Mouse (Mus musculus) stomach, embryonic 15.5 days (tissue): ENCODE measurements around the gene Sertad3. TPM values are rescaled to one million over a fixed set of nuclear protein-coding genes. Genes with fewer than 3 reads are reported as not detected.
A peak's percentile ranks its signal among the peaks of the same experiment; 100 is the strongest.
"Not testable (repeated sequence)": the region's sequence is repeated elsewhere in the genome, so short reads cannot be mapped to it uniquely, and the experiment has no call there.

Experiments
- ATAC-seq: fragments of 200-750 bp; cut with Nextera tagmentation; 2 replicates; pipeline ENCODE4 v1.8.0; 2017; ENCODE audit warnings: low read depth, moderate number of reproducible peaks, moderate TSS enrichment; ENCODE audit not compliant: insufficient read depth, low FRiP score
- H3K27ac ChIP-seq: fragments of 300-500 bp; sonication (generic); 2 replicates; pipeline ENCODE4 v1.5.1; 2015; ENCODE audit warnings: mild to moderate bottlenecking, inconsistent platforms
- H3K27me3 ChIP-seq: fragments of 300-500 bp; sonication (generic); replicated peaks from 2 replicates; pipeline ENCODE4 v1.6.1; 2015; ENCODE audit warnings: inconsistent platforms
- H3K36me3 ChIP-seq: fragments of 300-500 bp; sonication (generic); 2 replicates; pipeline ENCODE4 v1.6.1; 2015; ENCODE audit warnings: inconsistent platforms
- H3K4me1 ChIP-seq: fragments of 300-500 bp; sonication (generic); 2 replicates; pipeline ENCODE4 v1.6.1; 2015; ENCODE audit warnings: inconsistent platforms
- H3K4me2 ChIP-seq: fragments of 300-500 bp; sonication (generic); 2 replicates; pipeline ENCODE4 v1.6.1; 2015; ENCODE audit warnings: mild to moderate bottlenecking, inconsistent platforms
- H3K4me3 ChIP-seq: fragments of 300-500 bp; sonication (generic); replicated peaks from 2 replicates; pipeline ENCODE4 v1.5.1; 2015; ENCODE audit warnings: inconsistent platforms
- H3K9ac ChIP-seq: fragments of 300-500 bp; sonication (generic); 2 replicates; pipeline ENCODE4 v1.6.1; 2015; ENCODE audit warnings: inconsistent platforms
- H3K9me3 ChIP-seq: fragments of 300-500 bp; sonication (generic); 2 replicates; pipeline ENCODE4 v1.6.1; 2016; ENCODE audit warnings: inconsistent platforms
- WGBS: fragments of 180-500 bp; shearing (Covaris S2); methylation state at CpG from one replicate; pipeline ENCODE4 v1.1.7; 2015; 5-methylcytosine and 5-hydroxymethylcytosine counted together
- polyA plus RNA-seq: library from polyadenylated mRNA; unstranded; fragments of >200 nt; fragmentation: Nextera tagmentation; extraction: Ambion mirVana; gene quantifications from 2 replicates; pipeline ENCODE4 v1.2.1, GENCODE M21; 2015

Gene Sertad3
- polyA plus RNA-seq, 1 experiment from 2014 or later, result 35.1 TPM

DNA sequence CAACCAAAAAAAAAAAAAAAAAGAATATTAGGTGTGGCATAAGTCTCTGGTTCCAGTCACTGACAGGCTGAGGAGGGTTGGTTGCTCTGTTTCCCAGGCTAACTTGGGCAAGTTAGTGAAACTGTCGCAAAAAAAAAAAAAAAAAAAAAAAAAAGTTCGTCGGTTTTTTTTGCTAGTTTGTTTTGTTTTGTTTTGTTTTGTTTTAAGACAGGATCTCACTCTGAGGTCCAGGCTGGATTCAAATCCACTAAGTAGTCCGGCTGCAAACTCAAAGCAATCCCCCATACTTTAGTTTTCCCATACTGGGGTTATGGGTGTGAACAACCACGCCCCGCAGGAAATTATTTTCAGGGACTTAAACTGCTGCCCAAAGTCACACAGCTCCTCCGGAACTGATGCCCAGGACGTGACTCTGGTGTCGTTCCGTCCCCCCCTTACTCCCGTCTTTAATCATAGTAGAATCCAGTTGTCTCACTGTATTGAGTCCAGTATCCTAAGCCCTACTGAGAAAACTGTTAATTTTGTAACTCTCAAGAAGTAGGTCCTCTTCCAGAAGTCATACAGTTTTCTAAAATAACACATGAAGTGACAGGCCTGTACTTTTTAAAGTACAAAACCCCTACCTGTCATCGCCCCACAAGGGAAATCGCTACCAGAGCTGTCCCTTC, 12.7 kb downstream of the Sertad3 start:
- Histone ChIP-seq H3K27me3 (no peaks in the 10 kb centered on the region), H3K4me1 (peaks cover 28% of the 10 kb centered on the region), H3K9ac (peak overlapping the region; percentile 37), H3K4me2 (peak overlapping the region; percentile 79), H3K9me3 (no peaks in the 10 kb centered on the region), H3K36me3 (peaks cover 9% of the 10 kb centered on the region; the same call in 1 of the 2 replicates), H3K4me3 (peak overlapping the region; percentile 79), H3K27ac (peak overlapping the region; percentile 99)
- no peak for ATAC-seq
- 2% methylated on average over 13 of the region's 13 CpGs for WGBS

DNA sequence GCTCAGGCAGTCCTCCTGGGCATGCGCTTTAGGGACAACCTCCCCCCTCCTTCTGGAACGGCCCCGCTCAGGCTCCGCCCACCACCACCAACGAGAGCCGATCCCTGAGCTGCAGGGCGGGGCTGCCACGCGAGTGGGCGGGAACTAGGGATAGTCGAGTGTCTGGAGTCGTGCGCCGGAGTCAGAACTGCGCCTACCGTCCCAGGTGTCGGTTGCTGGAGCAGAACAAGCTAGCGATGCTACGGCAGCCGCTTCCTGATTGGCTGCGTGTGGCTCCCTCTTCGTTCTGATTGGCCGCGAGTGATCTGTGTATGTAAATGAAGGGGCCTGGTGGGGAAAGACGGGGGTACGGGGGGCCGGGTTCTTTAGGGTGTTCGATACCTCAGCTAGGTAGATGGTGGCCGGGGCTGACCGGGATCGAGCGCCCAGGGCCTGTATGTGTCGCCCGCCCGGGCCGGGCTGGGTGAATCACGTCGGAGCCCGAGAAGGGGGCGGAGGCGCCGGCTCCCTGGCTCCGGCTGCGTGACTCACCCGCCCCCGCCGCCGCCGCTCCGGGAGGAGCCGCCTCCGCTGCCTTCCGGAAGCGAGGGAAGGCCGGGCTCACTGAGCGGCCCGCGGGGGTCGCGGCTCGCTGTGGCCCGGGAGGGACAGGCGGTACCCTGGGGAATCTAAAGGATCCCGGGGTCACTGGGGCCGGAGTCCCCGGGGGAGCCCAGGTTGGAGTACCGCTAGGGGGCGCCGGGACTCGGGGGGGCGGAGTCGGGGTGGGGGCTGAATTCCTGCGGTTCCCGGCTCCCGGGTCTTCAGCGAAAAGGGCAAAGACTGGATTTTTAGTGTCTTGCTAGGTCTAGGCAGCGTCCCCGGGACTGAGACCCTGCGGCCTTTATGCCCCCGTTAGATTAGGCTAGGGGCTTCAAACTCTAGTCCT, 13.5 kb downstream of the Sertad3 start, which contains the start of gene Sertad1:
Sertad1 (plus strand) TSS at position 141 of the 928 bp plus-strand sequence.
- H3K27ac ChIP-seq, result peak within 1 kb of the TSS; percentile 99
- peak within 1 kb of the TSS; percentile 79 for H3K4me2 ChIP-seq
- peaks cover 9% of the 10 kb centered on the region; the same call in 1 of the 2 replicates for H3K36me3 ChIP-seq
- H3K9me3 ChIP-seq, result no peaks in the 10 kb centered on the region
- no peaks in the 10 kb centered on the region for H3K27me3 ChIP-seq
- peak; percentile 91 for ATAC-seq
- H3K4me3 ChIP-seq, result peak within 1 kb of the TSS; percentile 79
- under 1% methylated on average over 74 of the region's 80 CpGs for WGBS
- peaks cover 35% of the 10 kb centered on the region for H3K4me1 ChIP-seq
- H3K9ac ChIP-seq, result peak within 1 kb of the TSS; percentile 81

DNA sequence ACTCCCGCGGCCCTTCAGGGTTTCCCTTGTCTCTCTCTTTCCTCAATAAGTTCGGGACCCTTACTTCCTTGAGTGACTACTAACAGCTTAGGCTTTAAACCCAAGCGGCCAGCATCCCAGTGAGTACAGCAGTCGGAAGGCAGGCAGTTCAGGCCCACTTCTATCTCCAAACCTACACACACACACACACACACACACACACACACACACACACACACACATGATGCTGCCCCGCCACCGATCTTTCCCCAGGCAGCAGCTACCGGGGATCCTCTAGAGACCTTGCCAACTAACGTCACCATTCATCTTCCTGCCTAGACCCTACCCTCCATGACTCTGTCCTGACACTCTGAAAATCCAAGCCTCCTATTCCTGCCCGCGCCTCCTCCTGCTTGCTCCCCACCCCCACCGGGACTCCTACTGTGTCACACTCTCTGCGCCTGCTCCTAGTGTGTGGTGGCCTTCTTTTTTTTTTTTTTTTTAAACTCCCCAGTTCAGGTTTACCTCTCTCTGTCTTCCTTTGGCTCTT, 14.2 kb downstream of the Sertad3 start:
- Histone ChIP-seq H3K27ac (peak overlapping the region; percentile 99), H3K27me3 (no peaks in the 10 kb centered on the region)

DNA sequence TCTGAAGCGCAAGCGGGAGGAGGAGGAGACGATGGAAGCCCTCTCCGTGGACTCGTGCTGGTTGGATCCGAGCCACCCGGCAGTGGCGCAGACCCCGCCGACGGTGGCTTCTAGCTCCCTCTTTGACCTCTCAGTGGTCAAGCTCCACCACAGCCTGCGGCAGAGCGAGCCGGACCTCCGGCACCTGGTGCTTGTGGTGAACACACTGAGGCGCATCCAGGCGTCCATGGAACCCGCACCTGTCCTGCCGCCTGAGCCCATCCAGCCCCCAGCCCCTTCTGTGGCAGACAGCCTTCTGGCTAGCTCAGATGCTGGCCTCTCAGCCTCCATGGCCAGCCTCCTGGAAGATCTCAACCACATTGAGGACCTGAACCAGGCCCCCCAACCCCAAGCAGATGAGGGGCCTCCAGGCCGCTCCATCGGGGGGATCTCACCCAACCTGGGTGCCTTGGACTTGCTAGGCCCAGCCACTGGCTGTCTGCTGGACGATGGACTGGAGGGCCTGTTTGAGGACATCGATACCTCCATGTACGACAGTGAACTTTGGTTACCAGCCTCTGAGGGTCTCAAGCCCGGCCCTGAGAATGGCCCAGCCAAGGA, 15.8 kb downstream of the Sertad3 start:
- WGBS, result 89% methylated on average over 25 of the region's 25 CpGs
- no peak for ATAC-seq
- H3K9me3 ChIP-seq, result no peaks in the 10 kb centered on the region

More for the DNA sequence above, 14.2 kb downstream of the Sertad3 start:
- Histone ChIP-seq H3K4me2 (peak overlapping the region; percentile 79), H3K9ac (peak overlapping the region; percentile 81), H3K9me3 (no peaks in the 10 kb centered on the region), H3K4me1 (peaks cover 33% of the 10 kb centered on the region), H3K4me3 (peak overlapping the region; percentile 79), H3K36me3 (peaks cover 9% of the 10 kb centered on the region; the same call in 1 of the 2 replicates)
- no peak for ATAC-seq
- WGBS, result 2% methylated on average over 13 of the region's 13 CpGs

DNA sequence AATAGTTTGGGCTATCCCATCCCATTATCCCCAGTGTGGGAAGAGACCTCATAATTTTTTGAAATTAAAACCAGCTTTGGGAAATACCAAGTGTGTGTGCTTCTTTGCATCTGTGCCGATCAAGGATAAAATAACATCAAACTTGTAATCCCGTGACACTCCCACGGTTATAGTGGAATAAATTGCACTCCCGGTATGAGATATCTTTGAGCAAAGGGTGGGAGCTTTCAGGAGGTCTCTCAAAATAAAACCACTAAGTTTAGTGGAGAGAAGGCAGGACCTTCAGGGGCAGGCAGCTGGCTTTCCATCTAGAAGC, 16.6 kb downstream of the Sertad3 start:
- no peak for ATAC-seq
- Histone ChIP-seq H3K4me1 (peaks cover 33% of the 10 kb centered on the region), H3K9me3 (no peaks in the 10 kb centered on the region), H3K4me3 (peak overlapping the region; percentile 41), H3K27ac (peak overlapping the region; percentile 95), H3K36me3 (peaks cover 9% of the 10 kb centered on the region; the same call in 1 of the 2 replicates), H3K27me3 (no peaks in the 10 kb centered on the region), H3K9ac (peak overlapping the region; percentile 37; the same call in 1 of the 2 replicates), H3K4me2 (peak overlapping the region; percentile 66)
- 23% methylated on average over 4 of the region's 4 CpGs for WGBS

More for the DNA sequence above, 15.8 kb downstream of the Sertad3 start:
- no peaks in the 10 kb centered on the region for H3K27me3 ChIP-seq
- no peak overlapping the region for H3K4me3 ChIP-seq
- H3K4me1 ChIP-seq, result peaks cover 33% of the 10 kb centered on the region
- H3K9ac ChIP-seq, result no peak overlapping the region
- peak overlapping the region; percentile 95; the same call in 1 of the 2 replicates for H3K27ac ChIP-seq
- H3K4me2 ChIP-seq, result no peak overlapping the region; the same call in 1 of the 2 replicates
- peaks cover 9% of the 10 kb centered on the region; the same call in 1 of the 2 replicates for H3K36me3 ChIP-seq

DNA sequence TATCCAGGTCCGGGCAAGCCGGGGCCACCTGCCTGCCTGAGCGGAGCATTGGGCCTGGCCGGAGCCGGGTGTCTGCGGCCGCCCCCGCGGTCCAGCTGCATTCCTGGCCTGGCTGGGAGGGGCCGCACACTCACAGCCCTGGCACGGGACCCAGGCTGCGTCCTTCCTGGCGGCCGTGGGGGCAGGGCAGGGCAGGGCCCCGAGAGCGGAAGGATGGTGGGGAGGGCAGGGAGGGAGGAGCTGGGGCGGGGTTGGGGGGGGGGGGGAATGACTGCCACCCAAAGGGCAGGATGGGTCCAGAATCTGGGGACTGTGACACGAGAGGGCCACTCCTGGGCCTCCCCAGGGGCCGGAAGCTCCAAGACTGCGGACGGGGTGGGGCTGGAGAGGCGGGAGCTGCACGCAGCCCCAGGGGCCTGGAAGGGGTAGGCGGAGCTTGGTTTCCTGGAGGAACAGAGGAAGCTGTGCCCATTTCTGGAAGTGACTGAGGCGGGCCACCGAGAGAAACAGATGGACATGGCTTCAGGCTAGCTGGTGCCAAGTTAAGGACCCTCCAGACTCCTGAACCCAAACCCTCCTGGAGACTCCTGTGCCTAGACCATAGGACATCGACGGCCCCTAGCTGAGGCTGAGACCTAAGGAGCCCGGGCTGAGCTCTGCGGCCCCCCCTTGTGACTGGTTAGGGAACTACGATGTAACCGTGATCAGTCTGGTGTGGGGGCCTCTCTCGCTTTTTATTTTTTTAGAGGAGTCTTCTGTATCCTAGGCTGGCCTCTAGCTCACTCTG, 17.2 kb downstream of the Sertad3 start:
- WGBS, result under 1% methylated on average over 30 of the region's 33 CpGs
- H3K4me1 ChIP-seq, result peaks cover 33% of the 10 kb centered on the region

DNA sequence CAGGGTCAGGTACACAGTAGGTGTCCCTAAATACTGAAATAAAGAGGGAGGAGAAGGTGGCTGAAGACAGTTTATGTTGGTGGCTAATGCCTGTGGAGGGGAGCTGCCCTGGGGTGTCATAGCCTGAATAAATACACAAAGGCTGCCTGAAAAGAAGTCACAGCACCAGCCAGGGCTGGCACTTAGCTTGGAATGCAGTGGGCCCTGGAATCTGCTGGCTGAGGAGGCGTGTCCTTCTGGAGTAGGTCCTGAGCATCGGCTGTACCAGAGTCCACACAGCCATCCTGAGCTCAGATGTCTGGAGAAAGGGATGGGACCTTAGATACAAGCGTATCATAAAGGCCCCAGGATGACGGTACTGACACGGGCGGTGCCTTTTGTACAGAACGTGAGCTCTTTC, 18.3 kb downstream of the Sertad3 start:
- WGBS, result 71% methylated on average over 7 of the region's 7 CpGs
- Histone ChIP-seq H3K4me2 (no peak overlapping the region), H3K9ac (no peak overlapping the region)

More for the DNA sequence above, 17.2 kb downstream of the Sertad3 start:
- peak overlapping the region; percentile 37; the same call in 1 of the 2 replicates for H3K9ac ChIP-seq
- no peaks in the 10 kb centered on the region for H3K27me3 ChIP-seq
- H3K27ac ChIP-seq, result peak overlapping the region; percentile 95
- H3K4me3 ChIP-seq, result peak overlapping the region; percentile 41
- peak overlapping the region; percentile 66 for H3K4me2 ChIP-seq
- peak; percentile 84 for ATAC-seq
- H3K9me3 ChIP-seq, result no peaks in the 10 kb centered on the region
- peaks cover 9% of the 10 kb centered on the region; the same call in 1 of the 2 replicates for H3K36me3 ChIP-seq

DNA sequence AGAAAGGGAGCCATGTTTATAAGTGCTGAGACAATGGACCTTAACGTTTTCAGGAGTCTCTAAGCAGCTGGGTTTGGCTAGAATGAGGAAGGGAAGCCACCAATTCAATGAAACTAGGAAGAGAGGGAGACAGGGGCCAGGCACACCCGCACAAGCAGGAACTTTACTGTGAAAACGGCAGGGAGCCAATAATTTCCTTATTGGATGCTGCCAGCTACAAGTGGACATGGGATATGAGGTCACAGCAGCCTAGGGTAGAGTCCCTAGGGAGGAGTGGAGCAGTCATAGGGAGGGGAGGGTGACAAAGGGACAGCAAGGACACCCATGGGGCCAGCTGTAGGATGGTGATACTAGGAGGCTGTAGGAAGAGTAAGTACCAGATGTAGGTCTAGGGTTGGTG, 19.5 kb downstream of the Sertad3 start:
- peaks cover 33% of the 10 kb centered on the region for H3K4me1 ChIP-seq
- no peak overlapping the region for H3K9ac ChIP-seq
- H3K9me3 ChIP-seq, result no peaks in the 10 kb centered on the region
- no peak overlapping the region for H3K27ac ChIP-seq
- H3K36me3 ChIP-seq, result peaks cover 9% of the 10 kb centered on the region; the same call in 1 of the 2 replicates
- ATAC-seq, result no peak
- 52% methylated on average over 3 of the region's 3 CpGs for WGBS
- H3K4me3 ChIP-seq, result no peak overlapping the region
- no peaks in the 10 kb centered on the region for H3K27me3 ChIP-seq
- H3K4me2 ChIP-seq, result no peak overlapping the region

More for the DNA sequence above, 18.3 kb downstream of the Sertad3 start:
- Histone ChIP-seq H3K4me1 (peaks cover 33% of the 10 kb centered on the region), H3K9me3 (no peaks in the 10 kb centered on the region), H3K36me3 (peaks cover 9% of the 10 kb centered on the region; the same call in 1 of the 2 replicates), H3K4me3 (no peak overlapping the region), H3K27ac (peak overlapping the region; percentile 52; the same call in 1 of the 2 replicates), H3K27me3 (no peaks in the 10 kb centered on the region)
- ATAC-seq, result no peak

DNA sequence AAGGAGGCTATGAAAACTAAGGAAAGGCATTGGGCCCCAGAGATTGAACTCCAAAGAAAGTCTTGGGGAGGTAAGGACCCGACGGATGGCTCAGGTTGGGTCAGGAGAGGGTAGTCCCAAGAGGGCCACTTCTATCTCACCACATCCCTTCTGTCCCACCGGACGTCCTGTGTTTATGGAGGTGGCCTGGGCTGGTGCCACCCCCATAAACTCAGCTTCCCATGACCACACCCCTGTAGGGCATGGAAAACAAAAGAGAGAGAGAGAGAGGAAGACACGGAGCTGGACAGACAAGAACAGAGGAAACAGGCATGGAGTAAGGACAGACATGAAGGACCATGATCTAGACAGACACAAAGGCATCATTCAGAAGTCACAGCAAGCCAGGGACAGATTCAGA, 19.9 kb downstream of the Sertad3 start:
- H3K27me3 ChIP-seq, result no peaks in the 10 kb centered on the region
- peaks cover 29% of the 10 kb centered on the region for H3K4me1 ChIP-seq
- H3K4me2 ChIP-seq, result no peak overlapping the region
- no peak for ATAC-seq
- no peaks in the 10 kb centered on the region for H3K9me3 ChIP-seq
- no peak overlapping the region for H3K27ac ChIP-seq
- peaks cover 9% of the 10 kb centered on the region; the same call in 1 of the 2 replicates for H3K36me3 ChIP-seq
- no peak overlapping the region for H3K4me3 ChIP-seq
- H3K9ac ChIP-seq, result no peak overlapping the region
- WGBS, result 84% methylated on average over 5 of the region's 5 CpGs

DNA sequence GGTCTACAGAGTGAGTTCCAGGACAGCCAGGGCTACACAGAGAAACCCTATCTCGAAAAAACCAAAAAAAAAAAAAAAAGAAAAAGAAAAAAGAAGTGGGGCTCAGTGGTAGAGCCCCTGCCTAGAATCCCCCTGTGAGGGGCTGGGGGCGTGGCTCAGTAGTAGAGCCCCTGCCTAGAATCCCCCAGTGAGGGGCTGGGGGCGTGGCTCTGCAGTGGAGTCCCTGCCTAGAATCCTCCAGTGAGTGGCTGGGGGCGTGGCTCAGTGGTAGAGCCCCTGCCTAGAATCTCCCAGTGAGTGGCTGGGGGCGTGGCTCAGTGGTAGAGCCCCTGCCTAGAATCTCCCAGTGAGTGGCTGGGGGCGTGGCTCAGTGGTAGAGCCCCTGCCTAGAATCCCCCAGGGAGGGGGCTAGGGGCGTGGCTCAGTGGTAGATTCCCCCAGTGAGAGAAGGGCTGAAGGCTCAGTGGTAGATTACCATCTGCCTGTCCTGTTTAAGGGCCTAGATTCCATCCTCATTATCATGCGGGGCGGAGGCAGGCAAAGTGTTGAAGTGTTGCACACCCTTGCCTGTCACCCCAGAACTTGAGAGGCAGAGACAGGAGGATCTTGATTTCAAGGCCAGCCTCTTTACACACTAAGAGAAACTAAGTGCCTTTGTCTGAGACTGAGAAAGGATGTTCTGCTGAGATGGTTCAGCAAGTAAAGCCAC, 21.2 kb downstream of the Sertad3 start:
- H3K36me3 ChIP-seq, ATAC-seq, H3K27me3 ChIP-seq, H3K9ac ChIP-seq, H3K4me2 ChIP-seq, H3K9me3 ChIP-seq, H3K4me3 ChIP-seq, H3K27ac ChIP-seq: not testable (repeated sequence)
- peaks cover 18% of the 10 kb centered on the region for H3K4me1 ChIP-seq
- WGBS, result 90% methylated on average over 9 of the region's 9 CpGs
